Mouse (Mus musculus) granulocyte monocyte progenitor cell, adult 5-6 weeks (primary cell): Measurements from ENCODE around the gene Poglut1. TPM values are rescaled to one million over a fixed set of nuclear protein-coding genes. Genes with fewer than 3 reads are reported as not detected.
"Not testable (repeated sequence)": the region's sequence is repeated elsewhere in the genome, so short reads cannot be mapped to it uniquely, and the experiment has no call there.

Experiments
- ATAC-seq: replicated peaks from 2 replicates; pipeline ENCODE4 v1.8.0; 2016; ENCODE audit warnings: mild to moderate bottlenecking, moderate TSS enrichment, inconsistent platforms; ENCODE audit not compliant: poor library complexity, severe bottlenecking
- total RNA-seq, 2 experiments: library from RNA; stranded (forward) in 1 of 2; stranded (reverse) in 1 of 2; fragments of 200-712, 200-1000 nt in 1 of 2; fragments of >200 nt in 1 of 2; fragmentation: Nextera tagmentation in 1 of 2; gene quantifications; 2 replicates each; pipeline ENCODE4 v1.2.3; 2014 to 2017

Gene Poglut1
- total RNA-seq, 2 experiments from 2014 or later, result 19.8 to 24.7 TPM

DNA sequence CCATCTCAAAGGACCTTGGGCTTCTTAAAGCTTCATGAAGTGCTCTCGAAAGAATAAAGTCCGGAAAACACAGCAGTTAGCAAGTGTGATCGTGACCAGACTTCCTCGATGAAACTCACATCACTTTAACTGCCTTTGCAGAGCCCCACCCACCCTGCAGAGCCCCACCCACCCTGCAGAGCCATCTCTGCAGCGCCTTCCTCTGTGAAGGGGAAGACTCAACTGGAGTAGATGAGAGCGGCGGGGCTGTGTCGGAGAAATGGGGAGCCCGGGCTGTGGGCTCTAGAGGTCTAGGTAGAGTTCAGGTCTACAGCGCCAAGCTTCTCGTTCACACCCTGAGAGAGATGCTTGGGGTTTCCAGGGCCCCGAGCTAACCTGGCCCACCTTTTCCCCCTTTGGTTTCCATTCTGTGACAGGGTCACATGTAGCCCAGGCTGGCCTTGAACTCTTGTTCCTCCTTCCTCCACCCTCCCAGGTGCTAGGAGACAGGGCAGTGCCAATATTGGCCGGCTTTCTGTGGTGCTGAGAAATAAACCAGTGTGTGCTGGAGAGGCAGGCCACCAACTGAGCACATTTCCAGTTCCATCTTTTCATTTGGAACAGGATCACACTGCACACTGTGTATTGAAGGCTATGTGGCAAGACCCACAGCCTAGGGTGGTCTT is 11.2 kb downstream of the Poglut1 start:
- 0 out of 2 replicates have a peak, but pooled peaks have one; percentile 14 for ATAC-seq

DNA sequence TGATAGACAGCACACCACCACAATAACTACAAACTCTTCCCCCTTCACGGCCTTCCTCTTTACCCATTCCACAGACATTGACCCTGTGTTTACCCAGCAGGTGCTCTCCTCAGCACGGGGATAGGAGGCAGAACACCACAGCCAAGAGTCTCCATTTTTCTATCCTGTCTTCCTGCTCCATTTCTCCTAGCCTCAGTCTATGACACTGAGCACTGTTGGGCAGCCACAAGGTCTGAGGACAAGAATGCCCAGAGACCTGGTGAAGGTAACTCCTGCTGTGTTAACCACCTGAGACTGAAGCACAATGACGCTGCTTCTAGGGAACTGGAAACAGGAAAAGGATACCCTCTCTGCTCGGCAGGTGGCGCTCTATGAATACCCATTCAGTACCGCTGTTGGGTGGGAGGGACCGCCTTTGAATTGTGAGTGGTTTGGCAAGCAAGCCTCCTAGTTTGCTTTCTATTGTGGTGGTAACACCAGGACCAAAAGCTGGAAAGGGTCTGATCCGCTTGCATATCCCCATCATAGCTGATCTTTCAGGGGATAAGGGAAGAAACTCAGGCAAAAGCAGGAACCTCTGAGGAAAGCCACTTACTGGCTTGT is 13.4 kb downstream of the Poglut1 start:
- ATAC-seq, result peak; percentile 99

DNA sequence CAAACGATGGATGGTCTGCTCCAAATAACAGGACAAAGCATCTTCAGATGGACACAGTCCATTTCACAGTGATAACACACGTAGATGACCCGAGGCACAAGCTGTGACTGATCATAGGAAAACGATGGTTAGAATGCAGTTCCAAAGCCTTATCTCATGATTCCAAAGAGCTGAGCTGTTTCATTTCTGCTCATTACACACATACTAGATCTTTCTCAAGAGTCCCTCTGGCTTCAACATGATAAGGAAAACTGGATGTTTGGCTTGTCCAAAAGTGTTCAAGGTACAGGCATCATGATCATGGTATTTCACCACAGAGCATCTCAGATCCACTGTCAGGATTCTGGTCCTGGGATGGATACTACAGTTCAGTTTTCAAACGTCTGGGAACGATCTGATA is 23.8 kb downstream of the Poglut1 start:
- no peak for ATAC-seq

DNA sequence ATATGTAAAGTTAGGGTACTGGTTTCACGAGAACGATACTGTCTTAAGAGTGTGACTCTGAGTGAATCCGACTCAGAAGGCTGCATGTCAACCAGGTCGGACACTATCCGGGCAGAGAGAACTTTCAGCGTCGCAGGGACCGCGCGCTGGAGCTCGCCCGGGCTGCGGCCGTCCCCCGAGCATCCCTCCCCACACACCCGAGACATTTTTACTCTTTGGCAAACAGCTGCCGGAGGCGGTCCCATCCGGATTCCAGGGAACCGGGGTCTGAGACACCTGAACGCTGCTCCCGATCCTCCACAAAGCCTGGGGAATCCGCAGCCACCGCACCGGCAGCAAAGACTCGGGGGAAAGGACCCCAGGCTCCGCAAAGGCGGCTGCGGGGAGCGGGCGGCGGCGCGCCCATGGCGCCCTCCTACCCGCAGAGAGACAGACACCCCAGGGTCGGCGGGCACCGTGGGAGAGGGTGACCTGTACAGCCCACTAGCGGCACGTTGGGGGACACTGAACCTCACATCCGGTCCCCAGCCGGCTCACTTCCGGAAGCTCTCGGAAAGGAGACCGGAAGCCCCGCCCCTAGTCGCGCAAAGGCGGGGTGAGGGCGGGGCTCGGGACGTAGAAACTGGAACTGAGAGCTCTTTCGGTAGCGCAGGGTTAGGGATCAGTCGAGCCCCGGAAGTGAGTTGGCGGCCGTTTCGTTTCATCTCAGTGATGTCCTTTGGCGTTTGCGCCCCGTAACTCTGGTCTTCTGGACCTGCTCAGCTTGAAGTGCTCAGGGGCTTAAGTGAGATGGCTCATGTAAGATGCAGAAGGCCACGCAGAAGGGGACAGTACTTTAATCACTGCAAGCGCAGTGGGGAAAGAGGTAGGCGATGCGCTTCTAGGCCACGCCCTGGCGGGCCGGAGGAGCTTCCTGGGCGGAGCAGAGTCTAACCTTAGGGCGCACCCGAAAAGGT is 27.7 kb downstream of the Poglut1 start, which contains the start of gene Timmdc1:
Gene Timmdc1, minus strand, starts transcription at position 535 of the 956 bp plus-strand sequence.
- ATAC-seq, result peak; percentile 98

DNA sequence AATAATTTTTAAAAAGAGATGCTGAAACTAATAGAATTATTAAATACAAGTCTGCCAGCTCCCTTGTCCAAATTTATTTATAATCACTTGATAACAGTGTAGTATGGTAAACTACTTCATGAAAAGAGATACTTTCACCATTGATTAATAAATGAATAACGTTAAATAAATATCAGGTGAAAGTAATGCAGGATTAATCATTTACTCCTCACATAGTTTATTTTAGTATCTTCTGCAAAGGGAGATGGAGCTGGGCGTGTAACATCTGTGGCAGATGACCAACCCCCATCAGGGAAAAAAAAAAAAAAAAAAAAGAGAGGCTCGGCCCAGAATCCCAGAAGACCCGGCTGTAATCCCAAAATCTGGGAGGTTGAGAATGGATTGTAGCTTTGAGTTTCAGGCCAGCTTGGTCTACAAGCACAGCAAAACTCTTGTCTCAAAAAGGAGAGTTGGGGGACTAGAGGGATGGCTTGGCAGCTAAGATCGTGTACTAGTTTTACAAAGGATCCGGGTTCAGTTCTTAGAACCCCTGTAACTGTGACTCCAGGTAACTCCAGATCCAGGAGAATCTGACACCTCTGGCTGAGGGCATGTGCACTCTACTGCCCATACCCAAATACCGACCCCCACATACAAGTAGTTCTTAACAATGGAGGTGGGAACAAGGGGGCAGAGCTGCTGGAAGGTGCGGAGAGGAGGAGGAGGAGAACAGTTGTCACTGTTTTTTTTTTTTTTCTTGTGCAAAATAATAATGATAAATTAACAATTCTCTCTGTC is 28.7 kb downstream of the Poglut1 start:
- no peak for ATAC-seq

DNA sequence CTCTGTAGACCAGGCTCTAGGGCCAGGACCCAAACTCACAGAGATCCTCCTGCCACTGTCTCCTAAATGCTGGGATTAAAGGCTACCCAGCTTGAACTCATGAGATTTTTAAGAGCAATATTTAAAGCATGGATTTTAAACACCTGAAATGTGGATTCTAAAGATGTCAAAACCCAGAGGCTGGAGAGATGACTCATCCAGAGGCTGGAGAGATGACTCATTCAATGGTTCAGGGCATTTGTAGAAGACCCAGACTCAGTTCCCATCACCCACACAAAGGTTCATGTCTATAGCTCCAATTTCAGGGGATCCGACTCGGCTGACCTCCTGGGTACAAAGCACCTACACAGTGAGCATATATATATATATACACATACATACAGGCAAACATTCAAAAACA is 30.9 kb downstream of the Poglut1 start:
- ATAC-seq, result no peak

DNA sequence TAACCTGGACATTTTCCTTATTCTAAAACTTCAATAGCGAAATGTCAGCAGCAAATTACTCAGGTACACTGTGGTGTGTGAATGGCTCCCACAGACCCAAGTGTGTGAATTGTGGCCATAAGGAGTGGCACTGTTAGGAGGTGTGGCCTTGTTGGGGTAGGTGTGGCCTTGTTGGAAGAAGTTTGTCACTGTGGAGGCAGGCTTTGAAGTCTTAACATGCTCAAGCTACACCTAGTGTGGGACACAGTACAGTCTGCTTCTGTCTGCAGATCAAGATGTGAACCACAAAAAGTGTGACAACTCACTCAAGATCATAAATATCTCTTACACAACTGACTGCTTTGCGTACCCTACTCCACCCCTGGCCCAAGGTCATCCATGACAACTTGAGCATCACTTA is 39.2 kb downstream of the Poglut1 start:
- ATAC-seq, result no peak

DNA sequence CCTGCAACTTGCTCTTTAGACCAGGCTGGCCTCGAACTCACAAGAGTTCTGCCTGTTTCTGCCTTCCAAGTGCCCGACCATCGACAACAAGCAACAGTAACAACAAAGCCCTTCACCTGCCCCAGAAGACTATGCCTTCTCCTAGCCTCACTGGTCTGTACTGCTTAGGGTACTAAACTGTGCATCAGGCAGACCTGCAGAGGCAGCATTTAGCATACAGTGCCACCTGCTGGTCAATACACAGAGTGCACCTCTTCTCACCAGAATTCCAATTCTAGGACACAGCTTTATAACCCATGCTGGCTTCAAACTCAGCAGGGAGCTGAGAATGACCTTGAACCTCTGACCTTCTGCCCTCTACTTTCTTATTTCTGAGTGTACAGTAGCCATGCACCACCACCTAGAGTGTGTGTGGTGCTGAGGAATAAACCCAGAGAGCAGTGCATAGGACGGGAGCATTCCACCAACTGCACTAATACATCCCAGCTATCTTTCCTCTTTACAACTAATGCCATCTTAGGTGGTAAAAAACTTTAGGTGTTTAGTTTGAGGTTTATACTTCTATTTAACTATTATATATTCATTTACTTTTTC is 43.9 kb downstream of the Poglut1 start:
- ATAC-seq, result peak; percentile 96

DNA sequence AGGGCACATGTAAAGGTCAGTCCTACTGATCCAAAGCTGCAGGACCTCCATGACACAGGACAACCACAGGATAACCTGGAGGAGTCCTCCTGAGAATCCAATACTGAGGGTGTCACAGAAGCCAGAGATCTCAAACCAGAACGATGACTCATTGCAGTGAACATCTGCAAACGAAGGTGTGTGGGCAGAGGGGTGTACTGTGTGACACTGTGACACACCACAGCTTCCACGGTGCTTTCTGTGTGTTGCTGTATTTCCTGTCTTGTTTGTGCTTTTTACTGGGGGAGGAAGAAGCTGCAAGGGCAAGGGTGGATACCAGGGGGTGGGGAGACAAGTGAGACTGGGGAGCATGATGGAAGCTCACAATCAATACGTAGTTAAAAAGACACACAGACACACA is 46.5 kb downstream of the Poglut1 start:
- ATAC-seq, result no peak

DNA sequence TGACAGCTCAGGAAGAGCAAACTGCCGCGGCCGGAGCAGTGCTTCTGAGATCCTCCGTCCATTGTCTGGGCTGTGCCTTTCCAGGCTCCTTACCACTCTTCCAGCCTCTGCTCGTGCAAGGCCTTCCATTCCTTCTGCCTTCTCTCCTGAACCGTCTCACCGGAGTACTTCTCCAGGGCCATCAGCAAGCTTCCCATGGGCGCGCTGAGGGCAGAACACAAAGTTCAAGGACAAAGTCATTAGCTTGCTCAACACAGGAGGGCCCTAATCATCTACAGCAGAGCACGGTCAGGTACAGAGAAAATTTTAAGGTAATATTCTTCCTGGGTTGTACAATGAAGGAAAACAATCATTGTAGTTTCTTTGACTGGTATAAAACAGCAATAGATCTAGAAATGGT is 47.6 kb downstream of the Poglut1 start:
- no peak for ATAC-seq

DNA sequence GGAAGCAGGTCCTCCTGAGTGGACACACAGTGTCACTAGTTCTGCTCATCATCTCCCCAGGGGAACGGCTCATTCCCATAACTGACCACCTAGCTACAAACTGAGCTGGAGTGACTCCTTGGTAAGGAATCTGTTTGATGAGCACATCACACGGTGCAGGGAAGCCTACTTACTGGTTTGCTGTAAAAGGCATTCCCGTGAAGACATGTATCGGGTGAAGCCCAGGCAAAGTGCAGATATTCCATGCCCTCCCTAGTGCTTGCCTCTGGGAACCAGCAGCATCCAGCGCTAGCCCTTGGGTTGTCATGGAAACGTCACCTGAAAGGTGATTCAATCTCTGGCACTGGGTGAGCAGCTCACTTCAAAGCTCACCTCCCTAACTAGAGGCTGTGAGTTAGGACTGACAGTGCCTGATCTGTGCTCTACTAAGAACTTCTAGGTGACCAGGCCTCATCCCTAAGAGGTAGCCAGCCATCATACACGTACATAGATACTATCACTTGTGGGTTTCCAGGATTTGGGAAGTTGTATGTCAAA is 53.4 kb downstream of the Poglut1 start:
- no peak for ATAC-seq

DNA sequence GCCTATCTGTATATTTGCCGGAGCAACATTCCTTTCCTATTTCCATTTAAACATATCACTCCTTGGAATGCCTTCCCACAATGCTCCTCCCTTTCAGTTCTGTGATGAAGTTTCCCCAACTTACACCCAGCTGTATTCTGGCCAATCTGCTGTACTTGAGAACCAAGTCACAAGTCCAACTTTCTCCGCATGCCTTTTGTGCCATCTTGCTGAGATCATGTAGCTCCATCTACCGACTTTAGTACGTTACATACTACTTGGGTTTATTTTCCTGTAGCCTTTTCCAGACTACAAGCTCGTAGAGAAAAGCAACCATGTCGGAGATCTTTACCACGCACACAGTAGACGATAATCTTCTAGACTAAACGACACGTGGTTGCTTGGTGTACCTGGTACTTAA is 56.2 kb downstream of the Poglut1 start:
- ATAC-seq, result no peak

DNA sequence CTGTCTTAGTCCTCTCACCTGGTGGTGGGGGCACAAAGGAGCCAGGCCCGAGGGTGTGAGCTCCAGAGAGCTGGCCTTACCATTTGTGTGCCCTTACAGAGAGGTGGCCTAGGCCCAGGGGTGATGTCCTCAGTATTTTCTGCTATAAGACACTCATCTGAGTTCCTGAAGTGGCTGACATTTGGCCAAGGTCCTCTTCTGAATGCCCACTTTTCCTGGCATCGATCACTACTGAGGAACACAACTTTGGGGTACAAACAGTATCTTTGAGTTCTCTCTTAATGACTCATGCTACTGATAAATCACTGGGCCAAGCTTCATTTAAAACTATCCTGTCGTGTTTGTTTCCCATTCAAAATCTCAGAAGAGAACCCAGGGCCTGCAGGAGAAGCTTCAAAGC is 57.5 kb downstream of the Poglut1 start:
- no peak for ATAC-seq

DNA sequence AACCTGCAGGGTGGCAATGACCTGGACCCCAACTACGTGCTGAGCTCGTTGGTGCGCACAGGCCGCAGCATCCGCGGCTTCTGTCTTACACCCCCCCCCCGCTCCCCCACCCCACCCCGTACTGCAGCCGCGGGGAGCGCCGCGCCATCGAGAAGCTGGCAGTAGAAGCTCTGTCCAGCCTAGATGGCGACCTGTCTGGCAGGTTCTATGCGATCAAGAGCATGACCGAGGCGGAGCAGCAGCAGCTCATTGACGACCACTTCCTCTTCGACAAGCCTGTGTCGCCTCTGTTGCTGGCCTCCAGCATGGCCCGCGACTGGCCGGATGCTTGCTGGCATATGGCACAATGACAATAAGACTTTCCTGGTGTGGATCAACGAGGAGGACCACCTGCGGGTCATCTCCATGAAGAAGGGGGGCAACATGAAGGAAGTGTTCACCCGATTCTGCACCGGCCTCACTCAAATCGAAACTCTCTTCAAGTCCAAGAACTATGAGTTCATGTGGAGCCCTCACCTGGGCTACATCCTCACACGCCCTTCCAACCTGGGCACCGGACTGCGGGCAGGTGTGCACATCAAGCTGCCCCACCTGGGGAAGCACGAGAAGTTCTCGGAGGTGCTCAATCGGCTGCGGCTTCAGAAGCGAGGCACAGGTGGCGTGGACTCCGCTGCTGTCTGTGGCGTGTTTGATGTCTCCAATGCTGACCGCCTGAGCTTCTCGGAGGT is 66.3 kb downstream of the Poglut1 start:
- ATAC-seq, result peak; percentile 93

DNA sequence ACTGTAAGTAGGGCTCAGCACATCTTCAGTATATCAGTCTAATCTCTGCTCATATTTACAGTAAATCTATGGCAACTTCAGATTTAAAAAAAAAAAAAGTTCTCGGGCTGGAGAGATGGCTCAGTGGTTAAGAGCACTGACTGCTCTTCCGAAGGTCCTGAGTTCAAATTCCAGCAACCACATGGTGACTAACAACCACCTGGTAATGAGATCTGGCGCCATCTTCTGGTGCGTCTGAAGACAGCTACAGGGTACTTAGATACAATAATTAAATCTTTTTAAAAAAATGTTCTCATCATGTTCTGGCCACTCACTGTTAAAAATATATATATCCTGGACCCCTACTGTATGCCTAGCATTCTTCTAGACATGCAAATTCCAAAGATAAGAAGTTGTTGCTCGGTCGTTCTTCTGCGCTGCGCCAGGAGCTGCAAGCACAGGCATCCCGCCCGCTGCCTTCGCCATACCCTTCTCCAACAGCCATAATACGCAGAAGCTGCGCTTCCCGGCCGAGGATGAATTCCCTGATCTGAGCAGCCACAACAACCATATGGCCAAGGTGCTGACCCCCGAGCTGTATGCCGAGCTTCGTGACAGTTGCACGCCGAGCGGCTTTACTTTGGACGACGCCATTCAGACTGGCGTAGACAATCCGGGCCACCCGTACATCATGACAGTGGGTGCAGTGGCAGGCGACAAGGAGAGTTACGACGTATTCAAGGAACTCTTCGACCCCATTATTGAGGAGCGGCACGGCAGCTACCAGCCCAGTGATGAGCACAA is 67.1 kb downstream of the Poglut1 start:
- peak; percentile 26 for ATAC-seq

DNA sequence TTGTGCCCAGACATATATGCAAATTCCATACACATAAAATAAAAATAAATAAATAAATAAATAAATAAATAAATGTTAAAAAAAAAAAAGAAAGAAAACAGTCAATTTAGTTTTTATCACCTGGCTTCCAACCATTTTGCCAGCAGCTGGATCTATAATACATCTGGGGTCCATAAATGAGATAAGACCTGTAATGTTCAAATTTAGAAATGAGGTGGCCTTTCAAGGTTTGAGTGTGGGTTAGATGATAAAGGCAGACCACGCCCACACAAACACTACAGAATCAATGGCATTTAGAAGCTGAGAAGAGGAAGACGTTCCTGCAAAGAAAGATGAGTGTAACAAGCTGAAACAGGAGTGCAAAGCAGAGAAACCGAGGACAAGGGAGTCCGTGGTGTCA is 68.7 kb downstream of the Poglut1 start:
- no peak for ATAC-seq

DNA sequence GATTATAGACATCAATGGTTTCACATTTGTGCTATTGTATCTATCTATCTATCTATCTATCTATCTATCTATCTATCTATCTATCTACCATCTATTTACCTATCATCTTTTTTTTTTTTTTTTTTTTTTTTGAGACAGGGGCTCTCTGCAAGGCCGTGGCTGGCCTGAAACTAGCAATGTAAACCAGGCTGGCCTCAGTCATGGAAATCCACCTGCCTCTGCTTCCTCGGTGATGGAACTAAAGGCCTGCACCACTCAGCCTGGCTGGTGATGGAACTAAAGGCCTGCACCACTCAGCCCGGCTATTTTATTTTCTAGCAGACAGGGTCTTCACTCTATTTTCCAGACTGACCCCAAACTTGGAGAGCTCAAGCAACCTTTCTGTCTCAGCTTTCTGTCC is 71.8 kb downstream of the Poglut1 start:
- no peak for ATAC-seq

DNA sequence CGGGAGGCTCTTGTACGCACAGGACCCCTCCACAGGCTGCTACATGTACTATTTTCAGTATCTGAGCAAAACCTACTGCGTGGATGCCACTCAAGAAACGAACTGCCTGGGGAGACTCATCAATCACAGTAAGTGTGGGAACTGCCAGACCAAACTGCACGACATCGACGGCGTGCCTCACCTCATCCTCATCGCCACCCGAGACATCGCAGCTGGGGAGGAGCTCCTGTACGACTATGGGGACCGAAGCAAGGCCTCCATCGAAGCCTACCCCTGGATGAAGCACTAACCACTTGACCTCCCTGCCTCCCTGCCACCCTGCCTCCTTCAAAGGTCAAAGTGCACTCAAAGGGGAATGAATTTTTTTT is 72.8 kb downstream of the Poglut1 start:
- ATAC-seq, result not testable (repeated sequence)
